Mouse (Mus musculus): ENCODE measurements around the gene Csmd2. TPM values are rescaled to one million over a fixed set of nuclear protein-coding genes. Genes with fewer than 3 reads are reported as not detected.

Gene Csmd2
- polyA plus RNA-seq, 1 experiment, result 0.03 TPM

GRCm38 (mm10) chr4:128407084-128407845 lies 419.6 kb downstream of the Csmd2 start:
- no peaks in the 10 kb centered on the region for H3K4me1 ChIP-seq (ENCODE audit: control insufficient read depth, insufficient read depth, low read length)
- H3K27me3 ChIP-seq (replicated peaks; ENCODE audit: control insufficient read depth, insufficient read depth, low read length), result no peaks in the 10 kb centered on the region
- TF ChIP-seq CTCF (conservative IDR thresholded peaks at IDR 0.05; ENCODE audit: insufficient read depth, insufficient read length, low read depth, low read length) (no peak), POLR2A (IDR thresholded peaks at IDR 0.05; ENCODE audit: low read depth, low read length) (no peak)
- no peak overlapping the region for H3K4me3 ChIP-seq (ENCODE audit: insufficient read depth, low read depth, low read length)
- no peaks in the 10 kb centered on the region for H3K36me3 ChIP-seq (ENCODE audit: control insufficient read depth, insufficient read depth, low read length)
- DNase-seq, result no peak
- H3K27ac ChIP-seq (ENCODE audit: insufficient read depth, low read depth, low read length), result no peak overlapping the region
- WGBS, result 78% methylated on average over 9 of the region's 9 CpGs

DNA sequence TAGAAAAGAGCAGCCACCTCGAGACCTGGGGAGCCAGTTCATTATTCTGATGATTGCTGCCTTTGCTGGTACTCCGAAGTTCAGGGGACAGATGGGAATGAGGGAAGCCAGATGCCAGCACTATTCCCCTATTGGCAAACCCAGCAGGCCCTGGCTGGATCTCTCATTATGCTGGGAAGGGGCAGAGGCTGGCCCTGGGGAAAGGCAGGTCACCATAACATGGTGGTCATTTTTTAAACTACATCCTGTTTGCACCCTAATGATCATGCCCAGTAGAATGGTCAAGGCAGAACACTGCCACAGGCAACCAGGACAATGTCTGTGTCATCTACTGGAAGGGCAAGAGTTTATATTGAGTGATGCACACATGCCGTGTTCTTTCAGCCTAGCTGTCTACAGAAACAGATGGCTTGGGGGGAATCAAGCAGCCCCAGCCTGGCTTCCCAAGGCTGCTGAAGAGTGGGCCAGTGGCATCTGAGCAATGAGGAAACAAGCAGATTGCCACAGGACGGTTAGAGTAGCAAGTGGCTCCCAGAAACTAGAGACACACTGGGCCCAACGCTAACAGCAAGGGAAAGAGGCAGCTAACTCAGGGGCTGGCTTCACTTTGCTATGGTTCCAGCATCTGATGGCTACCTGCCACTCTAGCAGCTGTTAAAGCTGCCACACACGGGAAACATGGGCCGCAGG lies 424.4 kb downstream of the Csmd2 start:
- no peak overlapping the region for H3K4me3 ChIP-seq (ENCODE audit: insufficient read depth, low read depth, low read length)
- DNase-seq, result no peak
- no peak overlapping the region for H3K27ac ChIP-seq (ENCODE audit: insufficient read depth, low read depth, low read length)
- TF ChIP-seq CTCF (conservative IDR thresholded peaks at IDR 0.05; ENCODE audit: insufficient read depth, insufficient read length, low read depth, low read length) (no peak), POLR2A (IDR thresholded peaks at IDR 0.05; ENCODE audit: low read depth, low read length) (no peak)
- H3K4me1 ChIP-seq (ENCODE audit: control insufficient read depth, insufficient read depth, low read length), result no peaks in the 10 kb centered on the region; the same call in 1 of the 2 replicates
- no peaks in the 10 kb centered on the region for H3K36me3 ChIP-seq (ENCODE audit: control insufficient read depth, insufficient read depth, low read length)
- H3K27me3 ChIP-seq (replicated peaks; ENCODE audit: control insufficient read depth, insufficient read depth, low read length), result no peaks in the 10 kb centered on the region
- WGBS, result 84% methylated on average over 7 of the region's 7 CpGs

GRCm38 (mm10) chr4:128414741-128415140 lies 427.1 kb downstream of the Csmd2 start:
- no peaks in the 10 kb centered on the region; the same call in 1 of the 2 replicates for H3K4me1 ChIP-seq (ENCODE audit: control insufficient read depth, insufficient read depth, low read length)
- no peak overlapping the region for H3K27ac ChIP-seq (ENCODE audit: insufficient read depth, low read depth, low read length)
- no peaks in the 10 kb centered on the region for H3K27me3 ChIP-seq (replicated peaks; ENCODE audit: control insufficient read depth, insufficient read depth, low read length)
- H3K36me3 ChIP-seq (ENCODE audit: control insufficient read depth, insufficient read depth, low read length), result no peaks in the 10 kb centered on the region
- 55% methylated on average over 2 of the region's 2 CpGs for WGBS
- no peak for TF ChIP-seq POLR2A (IDR thresholded peaks at IDR 0.05; ENCODE audit: low read depth, low read length)
- TF ChIP-seq CTCF (conservative IDR thresholded peaks at IDR 0.05; ENCODE audit: insufficient read depth, insufficient read length, low read depth, low read length), result no peak
- peak; percentile 76 for DNase-seq
- H3K4me3 ChIP-seq (ENCODE audit: insufficient read depth, low read depth, low read length), result no peak overlapping the region

DNA sequence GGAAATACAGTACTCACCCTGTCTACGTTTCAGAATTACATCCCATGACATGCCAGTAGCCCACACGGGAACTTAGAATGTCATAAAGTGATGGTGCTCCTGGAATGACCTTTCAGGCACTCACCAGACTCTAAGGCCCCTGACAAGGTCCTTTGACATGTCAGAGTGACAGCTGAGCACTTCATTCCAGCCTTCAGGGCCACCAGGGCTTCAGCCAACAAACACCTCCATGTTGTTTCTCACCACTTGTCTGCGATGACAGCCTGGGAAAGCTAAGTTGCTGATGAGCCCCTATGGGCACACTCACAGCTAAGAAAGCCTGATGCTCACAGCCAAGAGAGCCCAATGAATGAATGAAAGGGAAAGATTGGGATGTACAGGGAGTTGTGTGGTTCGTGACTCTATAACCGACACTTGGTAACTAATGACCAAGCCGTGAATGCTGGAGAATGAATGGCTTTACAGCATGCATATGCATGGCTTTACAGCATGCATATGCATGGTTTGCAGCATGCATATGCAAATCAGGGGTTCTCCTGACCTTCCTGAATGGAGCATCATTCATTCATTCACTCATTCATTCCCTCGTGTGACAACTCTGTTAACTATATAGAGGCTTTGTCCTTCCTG lies 432.4 kb downstream of the Csmd2 start:
- 81% methylated on average over 7 of the region's 7 CpGs for WGBS
- no peak overlapping the region for H3K4me3 ChIP-seq (ENCODE audit: insufficient read depth, low read depth, low read length)
- no peaks in the 10 kb centered on the region for H3K36me3 ChIP-seq (ENCODE audit: control insufficient read depth, insufficient read depth, low read length)
- no peak overlapping the region for H3K27ac ChIP-seq (ENCODE audit: insufficient read depth, low read depth, low read length)
- H3K27me3 ChIP-seq (replicated peaks; ENCODE audit: control insufficient read depth, insufficient read depth, low read length), result no peaks in the 10 kb centered on the region
- H3K4me1 ChIP-seq (ENCODE audit: control insufficient read depth, insufficient read depth, low read length), result no peaks in the 10 kb centered on the region
- TF ChIP-seq CTCF (conservative IDR thresholded peaks at IDR 0.05; ENCODE audit: insufficient read depth, insufficient read length, low read depth, low read length) (no peak), POLR2A (IDR thresholded peaks at IDR 0.05; ENCODE audit: low read depth, low read length) (no peak)
- no peak for DNase-seq

- no peaks in the 10 kb centered on the region for H3K27me3 ChIP-seq (replicated peaks; ENCODE audit: control insufficient read depth, insufficient read depth, low read length)
- TF ChIP-seq CTCF (conservative IDR thresholded peaks at IDR 0.05; ENCODE audit: insufficient read depth, insufficient read length, low read depth, low read length) (no peak), POLR2A (IDR thresholded peaks at IDR 0.05; ENCODE audit: low read depth, low read length) (no peak)
- WGBS, result 79% methylated on average over 4 of the region's 4 CpGs
- no peak overlapping the region for H3K27ac ChIP-seq (ENCODE audit: insufficient read depth, low read depth, low read length)
- no peak overlapping the region for H3K4me3 ChIP-seq (ENCODE audit: insufficient read depth, low read depth, low read length)
- no peak for DNase-seq
- no peaks in the 10 kb centered on the region for H3K36me3 ChIP-seq (ENCODE audit: control insufficient read depth, insufficient read depth, low read length)
- H3K4me1 ChIP-seq (ENCODE audit: control insufficient read depth, insufficient read depth, low read length), result no peaks in the 10 kb centered on the region
These were observed 434.8 kb downstream of the Csmd2 start for GRCm38 (mm10) chr4:128422486-128422885.

- DNase-seq, result no peak
- Histone ChIP-seq H3K4me3 (ENCODE audit: insufficient read depth, low read depth, low read length) (no peak overlapping the region), H3K36me3 (ENCODE audit: control insufficient read depth, insufficient read depth, low read length) (no peaks in the 10 kb centered on the region), H3K27ac (ENCODE audit: insufficient read depth, low read depth, low read length) (no peak overlapping the region), H3K27me3 (replicated peaks; ENCODE audit: control insufficient read depth, insufficient read depth, low read length) (no peaks in the 10 kb centered on the region), H3K4me1 (ENCODE audit: control insufficient read depth, insufficient read depth, low read length) (peaks cover 4% of the 10 kb centered on the region; the same call in 1 of the 2 replicates)
- TF ChIP-seq CTCF (conservative IDR thresholded peaks at IDR 0.05; ENCODE audit: insufficient read depth, insufficient read length, low read depth, low read length), result no peak
- TF ChIP-seq POLR2A (IDR thresholded peaks at IDR 0.05; ENCODE audit: low read depth, low read length), result no peak
- 86% methylated on average over 2 of the region's 2 CpGs for WGBS
These were observed 437.7 kb downstream of the Csmd2 start for GRCm38 (mm10) chr4:128425339-128425738.
